Mouse (Mus musculus): ENCODE data around the gene Tex2.
"Not testable (repeated sequence)": the region's sequence is repeated elsewhere in the genome, so short reads cannot be mapped to it uniquely, and the experiment has no call there.

Tex2 gene

DNA sequence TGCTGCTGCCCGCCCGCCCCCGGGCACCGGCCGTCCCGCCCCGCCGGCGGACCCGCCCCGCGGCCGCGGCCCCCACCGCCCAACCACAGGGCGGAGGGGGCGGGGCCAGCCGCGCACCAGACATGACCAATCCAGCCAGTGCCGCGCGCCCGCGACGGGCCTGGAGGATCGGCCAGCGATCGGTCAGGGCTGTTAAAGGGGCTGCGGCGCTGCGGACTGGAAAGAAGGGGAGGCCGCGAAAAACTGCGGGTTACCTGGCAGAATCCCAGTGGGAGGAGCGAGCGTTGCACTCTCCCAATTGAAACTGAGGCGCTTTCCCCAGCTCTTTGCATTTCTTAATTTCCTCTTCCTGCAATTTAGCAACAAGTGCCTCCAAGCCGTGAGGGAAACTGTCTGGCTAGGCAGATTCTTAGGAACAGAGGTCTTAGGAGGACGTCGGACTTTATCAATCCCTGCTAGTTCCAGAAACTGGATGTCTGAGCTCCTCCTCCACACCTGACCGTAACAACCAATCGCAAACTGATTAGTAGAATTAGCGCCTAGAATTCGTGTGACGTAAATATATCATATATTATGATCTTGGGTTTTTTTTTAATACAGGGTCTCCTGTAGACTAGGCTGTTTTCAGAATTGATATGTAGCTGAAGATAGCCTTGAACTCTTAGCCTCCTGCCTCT is at the start of gene Tex2:
Gene Tex2, minus strand, starts transcription at position 463 of the 677 bp plus-strand sequence.
- DNase-seq = peak; percentile 98

DNA sequence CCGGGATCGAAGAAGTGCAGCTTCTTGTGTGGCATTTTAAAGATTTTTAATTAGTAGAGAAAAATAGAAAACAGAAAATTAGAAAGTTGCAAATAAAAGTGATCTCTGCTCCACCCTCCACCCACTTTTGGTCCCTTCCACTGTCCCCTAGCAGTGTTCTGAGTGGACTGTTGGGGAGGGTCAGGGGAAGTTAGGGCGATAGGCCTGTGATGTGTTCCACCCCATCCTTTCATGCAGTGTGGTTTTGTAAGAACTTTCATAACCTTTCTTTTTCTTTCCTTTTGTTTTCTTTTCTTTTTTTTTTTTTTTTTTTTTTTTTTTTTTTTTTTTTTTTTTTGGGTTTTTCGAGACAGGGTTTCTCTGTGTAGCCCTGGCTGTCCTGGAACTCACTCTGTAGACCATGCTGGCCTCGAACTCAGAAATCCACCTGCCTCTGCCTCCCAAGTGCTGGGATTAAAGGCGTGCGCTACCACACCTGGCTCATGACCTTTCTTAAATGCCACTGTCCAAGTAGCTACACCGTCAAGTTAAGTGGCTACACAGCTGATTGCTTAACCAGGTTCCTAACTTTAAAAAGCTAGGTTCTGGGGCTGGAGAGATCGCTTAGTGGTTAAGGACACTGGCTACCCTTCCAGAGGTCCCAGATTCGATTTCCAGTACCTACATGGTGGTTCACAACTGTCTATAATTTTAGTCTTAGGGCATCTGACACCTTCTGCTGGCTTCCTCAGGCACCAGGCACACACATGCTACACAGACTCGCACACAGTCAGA is 49.6 kb upstream of the Tex2 start:
- no peak for DNase-seq

DNA sequence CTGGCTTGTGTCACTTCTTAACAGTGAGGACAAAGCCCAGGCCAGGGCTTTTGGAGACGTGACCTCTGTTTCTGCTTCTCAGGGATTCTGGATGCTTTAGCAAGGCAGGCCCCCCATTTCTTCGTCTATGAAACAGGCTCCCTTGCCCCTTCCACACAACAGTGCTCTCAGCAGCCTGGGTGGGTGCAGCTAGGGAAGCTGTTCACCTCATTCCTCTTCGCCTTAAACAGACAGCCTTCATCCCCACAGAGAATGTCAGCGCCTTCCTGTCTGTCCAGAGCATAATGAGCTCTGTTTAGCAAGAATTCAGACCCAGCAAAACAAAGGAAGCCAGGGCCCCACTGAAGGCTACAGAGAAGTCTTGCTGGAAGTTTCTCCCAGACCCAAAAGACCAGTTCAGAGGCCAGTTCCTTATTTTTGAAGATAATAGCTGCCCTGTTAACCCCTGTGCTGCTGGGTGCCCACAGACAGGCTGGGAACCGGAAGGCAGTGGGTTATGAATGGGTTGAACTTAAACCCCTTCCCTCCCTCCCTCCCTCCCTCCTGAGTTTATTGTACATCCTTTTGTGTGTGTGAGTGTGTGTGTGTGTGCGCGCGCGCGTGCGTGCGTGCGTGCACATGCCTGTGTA is 47.3 kb upstream of the Tex2 start:
- DNase-seq = peak; percentile 55

DNA sequence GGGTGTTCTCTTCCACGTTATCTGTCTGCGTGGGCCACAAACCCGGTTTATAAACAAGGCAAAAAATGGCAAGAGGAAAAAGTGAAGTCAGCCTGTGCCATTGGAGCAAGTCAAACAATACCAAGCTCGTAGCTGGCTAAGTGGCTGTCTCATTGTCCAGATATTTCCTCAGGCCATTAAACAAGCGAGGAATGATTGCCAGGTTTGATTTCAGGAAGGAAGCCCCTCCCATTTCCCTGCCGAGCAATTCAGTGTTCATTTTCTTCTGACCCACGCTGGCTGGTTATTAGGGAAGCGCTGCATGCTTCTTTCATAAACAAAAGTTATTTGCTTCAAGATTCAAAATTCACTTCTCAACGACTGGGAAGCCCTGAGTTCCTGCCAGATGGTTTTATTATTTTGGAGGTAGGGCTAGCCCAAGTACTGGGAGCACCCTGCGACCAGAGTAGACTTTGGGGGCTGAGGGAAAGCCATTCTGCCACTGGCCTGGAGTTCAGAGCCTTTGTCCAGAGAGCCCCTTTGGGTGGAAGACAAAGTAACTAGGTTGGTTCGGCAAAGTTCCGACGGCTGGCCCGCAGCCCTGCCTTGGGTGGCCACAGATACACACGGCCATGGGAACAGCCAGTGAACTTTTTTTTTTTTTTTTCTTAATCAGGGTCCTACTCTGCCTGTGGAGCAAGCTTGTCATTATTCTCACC is 46.5 kb upstream of the Tex2 start:
- no peak for DNase-seq

DNA sequence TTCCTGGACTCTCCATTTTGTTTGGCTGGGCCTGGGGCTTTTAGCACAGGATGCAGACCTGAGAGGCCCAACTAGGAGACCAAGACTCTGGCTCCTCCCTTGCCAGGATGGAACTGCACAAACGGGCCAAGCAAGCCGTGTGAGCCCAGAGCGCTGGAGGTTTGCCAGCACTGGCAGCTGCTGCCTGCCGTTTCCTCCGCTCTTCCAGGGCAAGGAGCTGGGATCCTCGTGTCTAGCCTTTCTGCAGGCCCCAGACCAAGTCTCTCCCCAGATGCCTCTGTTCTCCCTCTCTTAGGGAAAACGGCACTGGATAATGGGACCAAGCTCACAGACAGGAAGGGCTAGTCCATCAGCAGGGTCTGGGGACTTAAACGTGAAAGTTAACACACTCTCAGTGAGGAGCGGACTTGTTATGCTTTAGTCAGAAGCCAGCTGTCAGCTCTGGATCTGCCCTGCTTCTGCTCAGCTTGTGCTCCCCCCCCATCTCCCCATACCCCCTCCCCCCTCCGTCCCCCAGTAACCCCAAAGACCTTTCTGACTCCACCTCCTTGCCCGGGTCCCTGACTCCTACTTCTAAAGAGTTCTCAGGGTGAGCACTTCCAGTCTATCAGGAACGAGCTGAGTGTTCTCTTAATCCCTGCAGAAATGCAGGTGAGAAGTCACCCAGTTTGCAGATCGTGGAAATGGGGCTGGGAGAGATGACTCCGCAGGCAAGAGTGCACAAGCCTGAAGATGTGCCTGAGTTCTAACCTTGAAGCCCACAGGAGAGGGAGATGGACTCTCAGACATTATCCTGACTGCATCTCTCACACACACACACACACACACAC is 45.0 kb upstream of the Tex2 start:
- DNase-seq = peak; percentile 61

DNA sequence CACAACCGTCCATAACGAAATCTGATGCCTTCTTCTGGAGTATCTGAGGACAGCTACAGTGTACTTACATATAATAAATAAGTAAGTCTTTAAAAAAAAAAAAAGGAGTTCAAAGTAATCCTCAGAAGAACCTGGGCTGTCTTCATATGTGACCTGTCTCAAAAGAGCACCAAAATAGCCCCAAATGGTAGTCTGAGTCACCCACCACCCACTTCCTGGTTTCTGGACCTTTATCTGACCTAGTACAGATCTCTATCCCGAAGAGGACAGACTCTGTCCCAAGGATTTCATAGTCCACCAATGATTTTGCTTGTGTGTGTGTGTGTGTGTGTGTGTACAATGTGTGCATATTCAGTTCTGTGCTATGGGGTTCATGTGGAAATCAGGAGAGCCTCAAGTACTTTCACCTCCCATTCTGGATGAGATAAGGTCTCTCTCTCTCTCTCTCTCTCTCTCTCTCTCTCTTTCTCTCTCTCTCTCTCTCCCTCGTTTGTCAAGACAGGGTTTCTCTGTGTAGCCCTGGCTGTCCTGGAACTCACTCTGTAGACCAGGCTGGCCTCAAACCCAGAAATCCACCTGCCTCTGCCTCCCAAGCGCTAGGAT is 43.8 kb upstream of the Tex2 start:
- DNase-seq = not testable (repeated sequence)

DNA sequence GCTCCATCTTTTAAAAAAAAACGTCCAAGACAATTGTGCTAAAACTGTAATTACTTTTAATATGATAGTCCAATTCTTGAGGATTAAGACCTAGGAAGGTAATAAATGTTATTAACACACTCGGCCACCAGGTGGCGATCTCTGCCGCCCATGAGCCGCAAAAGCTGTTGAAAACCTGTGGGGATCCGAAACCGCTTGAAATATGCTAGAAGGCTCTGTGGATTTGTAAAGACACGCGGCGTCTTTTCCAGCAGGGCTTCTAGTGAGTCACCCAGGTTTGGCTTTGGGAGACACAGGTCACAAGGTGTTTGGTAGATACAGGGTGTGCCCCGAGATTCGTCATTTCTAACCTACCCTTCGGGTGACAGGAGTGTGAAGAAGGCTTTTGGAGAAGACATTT is 35.1 kb upstream of the Tex2 start:
- peak; percentile 85 for DNase-seq

DNA sequence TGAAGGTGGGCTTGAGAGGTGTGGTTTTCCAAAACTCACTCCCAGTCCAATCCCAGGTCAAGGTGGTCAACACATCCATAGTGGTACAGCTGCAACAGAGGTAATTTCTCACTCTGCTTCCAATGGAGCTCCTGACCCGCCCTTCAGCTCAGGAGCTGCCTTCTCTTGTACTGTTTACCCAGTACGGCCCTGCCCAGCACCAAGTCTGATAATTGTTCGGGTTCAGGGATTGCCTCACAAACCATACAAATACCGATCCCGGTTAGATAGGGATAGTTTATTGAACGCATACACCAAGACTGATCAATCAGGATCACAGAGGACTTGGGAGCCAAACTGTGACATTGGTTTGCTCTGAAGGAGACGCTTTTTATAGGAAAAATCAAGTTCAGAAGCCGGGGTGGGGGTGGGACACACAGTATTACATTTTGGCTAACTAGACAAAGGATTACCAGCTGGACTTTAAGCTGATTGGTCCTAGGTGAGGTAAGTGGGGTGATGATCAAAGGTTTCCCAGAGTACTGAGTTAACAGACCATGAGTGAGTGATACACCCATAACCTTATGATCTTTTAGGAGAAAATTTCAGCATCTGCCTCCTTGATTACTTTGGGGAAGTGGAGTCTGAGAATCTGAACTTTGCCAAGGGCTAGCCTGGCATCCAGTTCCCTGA is 29.9 kb upstream of the Tex2 start:
- DNase-seq = no peak

DNA sequence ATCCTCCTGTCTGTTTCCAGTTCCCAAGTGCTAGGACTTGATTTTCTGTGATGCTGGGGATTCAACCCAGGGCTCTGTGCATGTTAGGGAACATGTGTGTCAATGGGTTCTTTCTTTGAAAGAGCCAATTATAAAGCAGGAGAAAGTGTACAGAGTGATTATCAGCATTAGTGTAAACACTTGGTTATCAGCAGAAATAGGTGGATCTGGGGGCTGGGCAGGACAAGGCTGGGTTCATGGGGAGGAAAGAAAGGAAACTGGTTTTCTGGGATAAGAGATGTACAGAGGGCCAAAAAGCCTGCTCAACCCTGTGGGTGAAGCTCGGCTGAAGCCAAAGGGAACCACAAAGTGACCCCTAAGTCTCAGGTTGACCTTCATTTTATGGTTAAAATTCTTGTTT is 28.4 kb upstream of the Tex2 start:
- no peak for DNase-seq

DNA sequence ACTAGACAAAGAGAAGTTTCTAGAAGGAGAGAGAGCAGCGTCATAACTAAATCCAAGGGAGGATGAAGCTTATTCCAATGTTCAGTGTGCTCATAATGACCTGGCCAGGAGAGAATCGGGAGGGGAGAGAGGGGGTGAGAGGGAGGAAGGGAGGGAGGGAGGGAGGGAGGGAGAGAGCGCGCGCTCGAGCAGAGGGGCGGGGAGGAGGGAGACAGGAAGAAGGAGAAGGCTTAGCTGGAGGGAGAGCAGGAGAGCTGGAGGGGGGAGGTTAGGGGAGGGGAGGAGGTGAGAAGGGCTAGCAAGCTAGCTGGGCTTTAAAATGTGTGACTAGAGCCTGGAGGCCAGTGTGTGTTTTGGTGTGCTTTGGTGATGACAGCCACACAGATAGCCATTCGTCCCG is 26.8 kb upstream of the Tex2 start:
- peak; percentile 54 for DNase-seq

DNA sequence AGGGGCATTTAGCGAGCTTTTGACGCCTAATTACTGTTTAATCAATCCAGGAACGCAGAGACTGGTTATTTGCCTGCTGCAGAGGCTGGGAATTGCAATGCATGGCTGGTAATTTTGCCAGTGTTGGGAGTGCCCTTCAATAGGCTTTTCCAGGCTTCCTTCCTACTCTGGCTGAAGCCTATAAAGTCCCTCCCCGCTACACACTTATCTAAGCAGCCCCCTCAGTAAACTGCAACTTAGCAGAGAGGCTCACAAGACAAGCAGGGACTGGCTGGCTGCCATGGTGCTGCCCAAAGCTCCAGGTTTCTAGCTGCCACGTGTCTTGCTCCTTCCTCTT is 26.1 kb upstream of the Tex2 start:
- DNase-seq = no peak

DNA sequence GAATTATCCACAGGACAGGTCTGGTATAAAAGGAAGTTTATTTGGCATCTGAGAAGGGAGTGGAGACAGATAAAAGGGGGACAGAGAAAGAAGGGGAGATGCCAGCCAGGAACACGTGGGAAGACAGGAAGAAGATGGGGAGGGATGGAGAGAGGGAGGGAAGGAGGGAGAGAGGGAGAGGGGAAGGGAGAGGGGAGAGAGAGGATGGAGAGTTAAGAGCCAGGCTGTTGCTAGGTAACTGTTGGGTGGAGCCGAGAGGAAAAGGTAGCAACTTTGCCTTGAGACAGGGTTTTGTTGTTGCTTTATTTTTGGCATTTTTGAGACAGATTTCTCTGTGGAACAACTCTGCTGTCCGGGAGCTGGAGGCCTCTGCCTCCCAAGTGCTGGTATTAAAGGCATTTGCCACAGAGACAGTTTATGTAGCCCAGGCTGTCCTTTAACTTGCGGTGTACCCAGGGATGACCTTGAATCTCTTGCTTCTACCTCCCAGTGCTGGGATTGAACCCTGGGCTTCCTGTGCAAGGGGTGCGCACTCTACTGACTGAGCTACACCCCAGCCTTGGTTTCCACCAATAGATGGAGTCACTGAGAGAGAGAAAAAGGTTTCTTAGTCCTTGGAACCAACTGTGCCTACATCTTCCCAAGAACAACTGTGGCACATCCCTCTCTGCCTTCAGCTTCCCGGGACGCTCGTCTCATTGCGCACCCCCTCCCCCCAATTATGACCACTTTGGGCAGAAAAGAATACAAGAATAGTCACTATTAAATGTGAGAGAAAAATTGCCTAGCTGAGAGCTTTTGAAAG is 25.5 kb upstream of the Tex2 start:
- DNase-seq = no peak

DNA sequence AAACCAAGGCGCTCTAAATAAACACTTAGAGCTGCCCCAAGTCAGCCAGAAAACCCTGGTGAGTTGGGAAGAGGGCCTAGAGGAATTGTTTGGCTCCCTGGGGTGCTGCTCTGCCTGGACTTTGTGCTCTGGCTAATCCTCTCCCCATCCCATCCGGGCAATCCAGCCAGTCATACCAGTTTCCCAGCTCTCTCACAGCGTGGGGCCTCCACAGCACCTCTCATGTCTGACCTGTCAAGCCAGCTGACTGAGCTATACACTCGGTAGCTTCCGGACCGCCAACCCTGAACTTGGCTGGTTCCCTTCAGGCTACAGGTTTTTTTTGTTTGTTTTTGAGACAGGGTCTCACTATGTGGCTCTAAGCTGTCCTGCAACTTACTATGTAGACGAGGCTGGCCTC is 24.5 kb upstream of the Tex2 start:
- no peak for DNase-seq

DNA sequence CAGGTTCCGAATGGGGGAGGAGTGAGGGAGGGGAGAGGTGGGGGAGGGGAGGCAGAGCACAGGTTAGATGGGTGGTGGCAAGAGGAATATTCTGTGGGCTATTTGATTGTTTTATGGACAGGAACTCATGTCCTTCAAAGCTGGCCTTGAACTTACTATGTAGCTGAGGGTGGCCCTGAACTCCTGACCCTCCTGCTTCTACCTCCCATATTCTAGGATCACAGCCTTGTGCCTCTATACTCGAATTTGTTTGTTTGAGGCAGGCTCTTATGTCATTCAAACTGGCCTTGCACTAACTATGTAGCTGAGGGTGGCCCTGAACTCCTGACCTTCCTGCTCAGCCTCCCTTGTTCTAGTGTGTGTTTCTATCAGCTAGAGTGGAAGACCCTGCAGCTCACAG is 22.7 kb upstream of the Tex2 start:
- no peak for DNase-seq

DNA sequence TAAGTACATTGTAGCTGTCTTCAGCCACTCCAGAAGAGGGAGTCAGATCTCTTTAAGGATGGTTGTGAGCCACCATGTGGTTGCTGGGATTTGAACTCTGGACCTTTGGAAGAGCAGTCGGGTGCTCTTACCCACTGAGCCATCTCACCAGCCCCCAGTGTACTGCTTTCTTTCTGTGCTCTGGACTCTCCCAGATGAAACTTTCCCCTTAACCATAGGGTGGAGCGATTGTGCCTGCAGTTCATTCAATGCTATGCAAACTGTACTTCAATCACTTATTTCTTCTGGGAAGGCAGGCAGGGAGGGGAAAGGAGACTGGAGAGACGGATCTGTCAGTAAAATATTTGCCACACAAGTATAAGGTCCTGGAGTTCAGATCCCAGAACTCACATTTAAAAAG is 21.0 kb upstream of the Tex2 start:
- DNase-seq = not testable (repeated sequence)

DNA sequence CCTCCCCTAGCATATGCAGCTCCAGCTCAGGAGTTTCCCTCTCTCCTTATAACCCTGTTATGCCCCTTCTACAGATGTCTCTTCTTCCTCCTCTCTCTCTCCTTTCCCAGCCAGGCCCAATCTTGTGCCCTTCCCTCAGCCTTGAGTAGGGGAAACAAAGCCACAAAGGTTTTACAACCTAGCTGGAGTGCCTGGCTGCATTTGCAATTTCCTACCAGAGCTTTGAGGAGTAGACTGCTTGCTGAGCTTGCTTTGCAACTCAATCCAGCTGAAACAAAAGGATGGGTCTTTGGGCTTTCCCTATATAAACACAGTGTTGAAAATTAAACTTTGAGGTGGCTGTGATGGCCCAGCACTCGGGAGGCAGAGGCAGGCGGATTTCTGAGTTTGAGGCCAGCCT is 20.2 kb upstream of the Tex2 start:
- DNase-seq = no peak

DNA sequence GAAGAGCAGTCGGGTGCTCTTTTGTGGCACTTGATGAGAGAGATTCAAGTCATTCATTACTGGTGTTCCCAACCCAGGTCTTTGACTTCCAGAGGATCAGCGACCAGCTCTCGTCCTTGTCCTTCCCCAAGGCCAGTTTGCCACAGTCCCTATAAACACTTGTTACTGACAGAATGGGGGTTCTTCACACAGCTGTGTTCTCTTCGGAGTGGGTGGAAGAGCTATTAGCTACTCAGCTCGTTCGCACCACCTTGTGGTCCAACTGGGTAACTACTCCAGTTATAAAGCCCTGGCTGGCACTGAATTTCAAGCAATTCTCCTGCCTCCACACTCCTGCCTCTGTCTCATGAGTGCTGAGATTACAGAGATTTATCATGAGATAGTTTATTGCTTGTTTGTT is 14.5 kb upstream of the Tex2 start:
- DNase-seq = peak; percentile 81

DNA sequence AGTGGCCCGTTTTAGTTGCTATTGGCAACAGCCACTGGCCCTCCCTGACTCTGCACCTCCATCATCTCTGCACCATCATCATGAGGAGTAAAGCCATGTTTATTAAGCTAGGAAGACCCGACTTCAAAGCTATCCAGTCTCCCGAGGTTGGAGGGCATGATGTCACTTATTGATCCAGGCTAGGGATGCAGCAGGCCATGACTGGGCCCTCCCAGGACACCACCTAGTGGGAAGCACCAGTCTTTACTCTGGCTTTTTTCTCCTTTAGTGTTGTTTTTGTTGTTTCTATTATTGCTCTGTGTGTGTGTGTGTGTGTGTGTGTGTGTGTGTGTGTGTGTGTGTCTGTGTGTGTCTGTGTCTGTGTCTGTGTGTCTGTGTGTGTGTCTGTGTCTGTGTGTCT is 12.4 kb upstream of the Tex2 start:
- no peak for DNase-seq

DNA sequence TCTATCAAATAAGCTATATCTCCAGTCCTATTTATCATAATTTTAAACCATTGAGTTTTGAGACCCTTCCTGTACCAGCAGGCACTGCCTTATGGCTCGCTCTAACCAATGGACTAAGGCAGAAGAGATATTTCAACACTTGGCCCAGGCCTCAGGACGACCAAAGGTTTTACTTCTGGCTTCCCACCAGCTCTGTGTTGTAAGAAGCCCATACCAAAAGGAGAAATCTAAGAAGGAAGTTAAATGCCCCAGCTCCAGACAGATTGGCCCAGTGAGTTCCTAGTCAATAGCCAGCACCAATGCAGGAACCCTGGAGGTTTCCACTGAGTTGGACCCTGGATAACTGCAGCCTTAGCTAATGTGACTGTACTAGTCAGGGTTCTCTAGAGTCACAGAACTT is 10.4 kb upstream of the Tex2 start:
- DNase-seq = no peak

DNA sequence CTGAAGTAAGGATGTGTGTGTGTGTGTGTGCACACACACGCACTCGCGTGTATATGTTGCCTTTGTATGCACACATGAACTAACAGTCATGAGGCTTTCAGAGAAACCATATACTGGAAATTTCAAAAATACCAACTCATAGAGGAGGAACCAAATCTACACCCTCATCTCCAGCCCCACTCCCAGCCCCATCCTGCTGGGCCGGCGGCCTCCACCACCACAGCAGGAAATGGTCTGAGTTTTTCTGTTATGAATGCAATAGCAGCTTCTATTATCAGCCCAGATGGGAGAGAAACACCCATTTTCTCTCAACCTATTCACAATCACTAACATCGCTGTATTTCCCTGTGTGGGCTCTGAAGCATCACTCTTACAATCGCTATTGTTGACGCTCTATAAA is 8.8 kb upstream of the Tex2 start:
- DNase-seq = no peak

DNA sequence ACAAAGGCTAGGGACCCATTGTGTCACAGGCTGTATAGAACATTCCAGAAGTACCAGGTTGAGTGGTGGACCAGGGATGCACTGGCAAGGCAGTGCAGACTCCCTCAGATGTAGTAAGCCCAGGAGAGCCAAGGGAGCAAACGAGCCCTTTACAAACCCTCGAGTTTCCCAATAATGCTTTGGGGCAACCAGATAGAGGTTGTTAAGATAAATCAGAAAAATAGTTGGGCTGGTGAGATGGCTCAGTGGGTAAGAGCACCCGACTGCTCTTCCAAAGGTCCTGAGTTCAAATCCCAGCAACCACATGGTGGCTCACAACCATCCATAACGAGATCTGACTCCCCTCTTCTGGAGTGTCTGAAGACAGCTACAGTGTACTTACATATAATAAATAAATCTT is 5.5 kb upstream of the Tex2 start:
- not testable (repeated sequence) for DNase-seq

Measured in embryo, embryonic 11 days (tissue).